Comparison of ENCODE assay signal across 7 mouse cellular contexts in genomic region chr1:118458279-118458678, GRCm38 (mm10).
DNase-seq lines count a peak whose midpoint lies in the region; ATAC-seq lines count a peak whose summit lies in the region.

No protein-coding gene starts in this region.

- peak overlapping the region; percentile 81 for H3K4me2 ChIP-seq in liver, embryonic 12.5 days
- H3K4me2 ChIP-seq in stomach, embryonic 16.5 days (ENCODE audit: low read depth, low read length) = peak overlapping the region; percentile 57

- WGBS in liver, embryonic 12.5 days (ENCODE audit: insufficient replicate concordance) = 52% methylated on average over 3 of the region's 3 CpGs
- WGBS in stomach, embryonic 16.5 days = 39% methylated on average over 3 of the region's 3 CpGs

- H3K27ac ChIP-seq in liver, embryonic 12.5 days = peak overlapping the region; percentile 99
- H3K27ac ChIP-seq in stomach, embryonic 16.5 days (ENCODE audit: low read length) = peak overlapping the region; percentile 92

- peak overlapping the region; percentile 77 for H3K9ac ChIP-seq in liver, embryonic 12.5 days
- no peak overlapping the region for H3K9ac ChIP-seq in stomach, embryonic 16.5 days (ENCODE audit: low read length)

- no peaks in the 10 kb centered on the region for H3K9me3 ChIP-seq in liver, embryonic 12.5 days (replicated peaks)
- H3K9me3 ChIP-seq in stomach, embryonic 16.5 days (replicated peaks; ENCODE audit: control insufficient read depth, low read length) = no peaks in the 10 kb centered on the region

- H3K4me1 ChIP-seq in liver, embryonic 12.5 days = peaks cover 60% of the 10 kb centered on the region
- H3K4me1 ChIP-seq in stomach, embryonic 16.5 days (ENCODE audit: control insufficient read depth, insufficient read depth, low read length) = peaks cover 16% of the 10 kb centered on the region

- peak overlapping the region; percentile 71; the same call in 1 of the 2 replicates for H3K4me3 ChIP-seq in liver, embryonic 12.5 days
- no peak overlapping the region; the same call in 1 of the 2 replicates for H3K4me3 ChIP-seq in stomach, embryonic 16.5 days (replicated peaks; ENCODE audit: low read length)

- H3K36me3 ChIP-seq in liver, embryonic 12.5 days = peaks cover 23% of the 10 kb centered on the region; the same call in 1 of the 2 replicates
- H3K36me3 ChIP-seq in stomach, embryonic 16.5 days (ENCODE audit: control insufficient read depth, insufficient read depth, low read length) = no peaks in the 10 kb centered on the region

- no peak for ATAC-seq in liver, embryonic 12.5 days
- ATAC-seq in stomach, embryonic 16.5 days (ENCODE audit: insufficient read depth, low FRiP score) = no peak

- H3K27me3 ChIP-seq in liver, embryonic 12.5 days (replicated peaks) = no peaks in the 10 kb centered on the region
- H3K27me3 ChIP-seq in stomach, embryonic 16.5 days (ENCODE audit: control insufficient read depth, insufficient read depth, low read length) = no peaks in the 10 kb centered on the region

- DNase-seq in lung, postnatal 36 days = peak; percentile 21
- no peak for DNase-seq in lung, postnatal 4 days
- DNase-seq in forelimb bud, embryonic 11.5 days (ENCODE audit: low read depth, low spot score) = peak; percentile 16
- DNase-seq in embryo, embryonic 10 days (ENCODE audit: low spot score) = no peak
- no peak for DNase-seq in layer of hippocampus, adult 8-10 months (ENCODE audit: low spot score in 2 of 2)

Comparison
In these comparisons a context has a peak if more than half of its experiments do, and no peak if none do; other contexts are left out.
1. DNase-seq: peak in lung, postnatal 36 days (single experiment) and forelimb bud, embryonic 11.5 days (single experiment); none in lung, postnatal 4 days (0 of 2), embryo, embryonic 10 days (single experiment) and layer of hippocampus, adult 8-10 months (0 of 2).